Mouse (Mus musculus) regulatory T cell (primary cell): ENCODE data around the gene Rab39b.

ENCODE experiments used
- in situ Hi-C: fragments of 300-600 bp; cut with MboI, MseI; formaldehyde crosslinking; loops from one replicate; pipeline ENCODE4 v1.15.1; 2025; ENCODE audit warnings: high pct_unique_total_duplicates

Rab39b gene

GRCm38 (mm10) chrX:75577582-75578324 lies at the start of gene Rab39b:
Rab39b (minus strand) TSS chrX:75578231.
- in situ Hi-C loops = no loop called here

- in situ Hi-C loops = no loop called here
These were observed 508 bp upstream of the Rab39b start for GRCm38 (mm10) chrX:75578539-75578938.
